Mouse (Mus musculus) MEL (cell line): ENCODE measurements around the gene Timeless. TPM values are rescaled to one million over a fixed set of nuclear protein-coding genes. Genes with fewer than 3 reads are reported as not detected.
"Not testable (repeated sequence)": the region's sequence is repeated elsewhere in the genome, so short reads cannot be mapped to it uniquely, and the experiment has no call there.

Experiments
- DNase-seq: peaks from one replicate; pipeline ENCODE4 v3.0.0; 2011; ENCODE audit warnings: low read depth, low spot score
- H3K27ac ChIP-seq: 2 replicates; pipeline ENCODE4 v1.5.1; 2012; ENCODE audit warnings: low read depth, mild to moderate bottlenecking, control low read depth, low read length, moderate library complexity; ENCODE audit not compliant: control insufficient read depth
- H3K27me3 ChIP-seq, 2 experiments: fragments of 150-350 bp in 1 of 2; sonication (generic) in 1 of 2; 2 replicates each; pipeline ENCODE4 v1.6.1; 2012; ENCODE audit warnings: low read length in 2 of 2, mild to moderate bottlenecking in 2 of 2, improper control_type of control experiment in 1 of 2, moderate library complexity in 1 of 2; ENCODE audit not compliant: insufficient read depth in 2 of 2, control insufficient read depth in 1 of 2
- H3K36me3 ChIP-seq, 2 experiments: 2 replicates each; pipeline ENCODE4 v1.6.1; 2012 to 2014; ENCODE audit warnings: low read length in 2 of 2, improper control_type of control experiment in 1 of 2, inconsistent platforms in 1 of 2, mild to moderate bottlenecking in 1 of 2; ENCODE audit not compliant: insufficient read depth in 2 of 2, control insufficient read depth in 1 of 2
- H3K4me1 ChIP-seq, 2 experiments: fragments of 150-350 bp in 1 of 2; sonication (generic) in 1 of 2; 2 replicates each; pipeline ENCODE4 v1.6.1; 2012; ENCODE audit warnings: low read length in 2 of 2, improper control_type of control experiment in 1 of 2, mild to moderate bottlenecking in 1 of 2; ENCODE audit not compliant: insufficient read depth in 2 of 2, control insufficient read depth in 1 of 2
- H3K4me3 ChIP-seq, 2 experiments: fragments of 150-350 bp in 1 of 2; sonication (generic) in 1 of 2; 2 replicates each; pipeline ENCODE4 v1.5.1; 2012; ENCODE audit warnings: low read depth in 2 of 2, low read length in 2 of 2, mild to moderate bottlenecking in 2 of 2, moderate library complexity in 2 of 2, control low read depth in 1 of 2, improper control_type of control experiment in 1 of 2; ENCODE audit not compliant: control insufficient read depth in 1 of 2, insufficient read depth in 1 of 2
- H3K79me2 ChIP-seq: 2 replicates; pipeline ENCODE4 v1.6.1; 2012; ENCODE audit warnings: mild to moderate bottlenecking, low read length, moderate library complexity; ENCODE audit not compliant: control insufficient read depth, poor library complexity, insufficient read depth
- H3K9ac ChIP-seq: 2 replicates; pipeline ENCODE4 v1.6.1; 2012; ENCODE audit warnings: low read depth, mild to moderate bottlenecking, control low read depth, low read length, moderate library complexity; ENCODE audit not compliant: control insufficient read depth, poor library complexity, severe bottlenecking
- H3K9me3 ChIP-seq: fragments of 150-350 bp; sonication (generic); replicated peaks from 2 replicates; pipeline ENCODE4 v1.6.1; 2012; ENCODE audit warnings: mild to moderate bottlenecking, low read length, improper control_type of control experiment, moderate library complexity; ENCODE audit not compliant: insufficient read depth
- CTCF ChIP-seq, 3 experiments: IDR thresholded peaks in 2 of 3; conservative IDR thresholded peaks in 1 of 3; 2 replicates each; pipeline ENCODE4 v1.5.1; 2011 to 2012; ENCODE audit warnings: low read length in 3 of 3, low read depth in 2 of 3, mild to moderate bottlenecking in 2 of 3, improper control_type of control experiment in 1 of 3, inconsistent platforms in 1 of 3, mixed read lengths in 1 of 3, moderate library complexity in 1 of 3; ENCODE audit not compliant: control insufficient read depth in 1 of 3, insufficient read depth in 1 of 3, poor library complexity in 1 of 3, severe bottlenecking in 1 of 3
- EP300 ChIP-seq, 2 experiments: IDR thresholded peaks; 2 replicates each; pipeline ENCODE4 v1.6.1; 2011; ENCODE audit warnings: improper control_type of control experiment in 2 of 2, low read length in 2 of 2, low read depth in 1 of 2, mild to moderate bottlenecking in 1 of 2
- ETS1 ChIP-seq: IDR thresholded peaks from 2 replicates; pipeline ENCODE4 v1.6.1; 2012; ENCODE audit warnings: low read depth, mild to moderate bottlenecking, inconsistent platforms, low read length, improper control_type of control experiment, moderate library complexity
- GABPA ChIP-seq: IDR thresholded peaks from 2 replicates; pipeline ENCODE4 v1.6.1; 2012; ENCODE audit warnings: low read depth, mild to moderate bottlenecking, inconsistent platforms, low read length, improper control_type of control experiment, moderate library complexity
- HCFC1 ChIP-seq: IDR thresholded peaks from 2 replicates; pipeline ENCODE4 v1.6.1; 2012; ENCODE audit warnings: low read depth, mild to moderate bottlenecking, inconsistent platforms, low read length, improper control_type of control experiment, moderate library complexity
- JUND ChIP-seq: IDR thresholded peaks from 2 replicates; pipeline ENCODE4 v1.6.1; 2011; ENCODE audit warnings: low read depth, mild to moderate bottlenecking, improper control_type of control experiment, low read length
- MAFK ChIP-seq: IDR thresholded peaks from 2 replicates; pipeline ENCODE4 v1.6.1; 2011; ENCODE audit warnings: low read depth, mild to moderate bottlenecking, low read length, improper control_type of control experiment, borderline replicate concordance
- MAZ ChIP-seq: IDR thresholded peaks from 2 replicates; pipeline ENCODE4 v1.6.1; 2012; ENCODE audit warnings: low read depth, mild to moderate bottlenecking, inconsistent platforms, low read length, improper control_type of control experiment
- NRF1 ChIP-seq: IDR thresholded peaks from 2 replicates; pipeline ENCODE4 v1.6.1; 2014; ENCODE audit warnings: low read depth, mild to moderate bottlenecking, inconsistent platforms, low read length, improper control_type of control experiment, moderate library complexity; ENCODE audit not compliant: poor library complexity, insufficient read depth, severe bottlenecking
- POLR2A ChIP-seq, 2 experiments: IDR thresholded peaks; 2 replicates each; pipeline ENCODE4 v1.6.1; 2011 to 2012; ENCODE audit warnings: low read length in 2 of 2, mild to moderate bottlenecking in 2 of 2, control low read depth in 1 of 2, improper control_type of control experiment in 1 of 2, low read depth in 1 of 2, moderate library complexity in 1 of 2; ENCODE audit not compliant: control insufficient read depth in 1 of 2, insufficient read depth in 1 of 2, poor library complexity in 1 of 2
- POLR2AphosphoS2 ChIP-seq: IDR thresholded peaks from 2 replicates; pipeline ENCODE4 v1.6.1; 2011; ENCODE audit warnings: low read length, improper control_type of control experiment
- RCOR1 ChIP-seq: IDR thresholded peaks from 2 replicates; pipeline ENCODE4 v1.6.1; 2012; ENCODE audit warnings: low read depth, mild to moderate bottlenecking, inconsistent platforms, low read length, improper control_type of control experiment
- SMC3 ChIP-seq: IDR thresholded peaks from 2 replicates; pipeline ENCODE4 v1.6.1; 2011; ENCODE audit warnings: low read depth, low read length, improper control_type of control experiment
- TAL1 ChIP-seq: IDR thresholded peaks from 2 replicates; pipeline ENCODE4 v1.6.1; 2012; ENCODE audit warnings: mild to moderate bottlenecking, inconsistent platforms, low read length, moderate library complexity, mixed read lengths
- TBP ChIP-seq: IDR thresholded peaks from 2 replicates; pipeline ENCODE4 v1.8.0; 2011; ENCODE audit warnings: low read depth, low read length, improper control_type of control experiment
- USF1 ChIP-seq: IDR thresholded peaks from 2 replicates; pipeline ENCODE4 v1.6.1; 2014; ENCODE audit warnings: low read depth, mild to moderate bottlenecking, inconsistent platforms, low read length, improper control_type of control experiment, moderate library complexity
- USF2 ChIP-seq, 2 experiments: IDR thresholded peaks; 2 replicates each; pipeline ENCODE4 v1.6.1; 2011 to 2012; ENCODE audit warnings: improper control_type of control experiment in 2 of 2, low read length in 2 of 2, borderline replicate concordance in 1 of 2, inconsistent platforms in 1 of 2, low read depth in 1 of 2, mild to moderate bottlenecking in 1 of 2; ENCODE audit not compliant: insufficient read depth in 1 of 2
- ZKSCAN1 ChIP-seq: IDR thresholded peaks from 2 replicates; pipeline ENCODE4 v1.6.1; 2012; ENCODE audit warnings: low read depth, mild to moderate bottlenecking, inconsistent platforms, low read length, improper control_type of control experiment, moderate library complexity
- ZNF384 ChIP-seq: IDR thresholded peaks from 2 replicates; pipeline ENCODE4 v1.6.1; 2012; ENCODE audit warnings: low read depth, mild to moderate bottlenecking, inconsistent platforms, low read length, improper control_type of control experiment
- polyA plus RNA-seq, 2 experiments: library from polyadenylated mRNA; stranded (reverse) in 1 of 2; unstranded in 1 of 2; fragments of >175 nt in 1 of 2; fragments of >200 nt in 1 of 2; gene quantifications; 2 replicates each; pipeline versions ENCODE4 v1.2.1 to v1.2.4; 2012; ENCODE audit warnings: low replicate concordance in 2 of 2, low read depth in 1 of 2; ENCODE audit not compliant: insufficient read length in 2 of 2, insufficient read depth in 1 of 2, missing spikeins in 1 of 2
- total RNA-seq: library from RNA; depleted of rRNA; stranded (reverse); fragments of 300-350 nt; gene quantifications from 2 replicates; pipeline ENCODE4 v1.2.3, GENCODE M21; 2012

Gene Timeless
- total and polyA plus RNA-seq, 3 experiments, result 49.3 to 627 (median 89.8) TPM

- H3K27me3 ChIP-seq, H3K9me3 ChIP-seq, H3K27ac ChIP-seq, H3K79me2 ChIP-seq, H3K4me1 ChIP-seq, H3K36me3 ChIP-seq, H3K9ac ChIP-seq, H3K4me3 ChIP-seq: not testable (repeated sequence)
- TF ChIP-seq ZNF384 (peak; percentile 81), TBP (peak; percentile 89), CTCF (IDR thresholded peaks at IDR 0.05 in 2 of 3, conservative IDR thresholded peaks at IDR 0.05 in 1 of 3; ENCODE audit: control insufficient read depth in 1 of 3, insufficient read depth in 1 of 3, low read depth in 2 of 3, low read length in 3 of 3, poor library complexity in 1 of 3, severe bottlenecking in 1 of 3) (peak in 1 of 3 experiments; percentile 0; a peak in 1 of 6 replicates)
- peak; percentile 39 for DNase-seq
These were observed 41.1 kb downstream of the Timeless start for GRCm38 (mm10) chr10:128272819-128273439.

GRCm38 (mm10) chr10:128275374-128275773, 43.5 kb downstream of the Timeless start:
- not testable (repeated sequence) for DNase-seq, H3K27me3 ChIP-seq, H3K27ac ChIP-seq, H3K9me3 ChIP-seq, H3K4me1 ChIP-seq, H3K79me2 ChIP-seq, H3K36me3 ChIP-seq, H3K9ac ChIP-seq, H3K4me3 ChIP-seq

GRCm38 (mm10) chr10:128278158-128278557, 46.3 kb downstream of the Timeless start:
- no peak for DNase-seq
- H3K4me1 ChIP-seq, result no peaks in the 10 kb centered on the region
- H3K9me3 ChIP-seq, result no peaks in the 10 kb centered on the region
- TF ChIP-seq ETS1 (no peak), POLR2A (IDR thresholded peaks at IDR 0.05; ENCODE audit: control insufficient read depth in 1 of 2, insufficient read depth in 1 of 2, low read depth in 1 of 2, low read length in 2 of 2, poor library complexity in 1 of 2) (no peak), TAL1 (no peak), GABPA (no peak), RCOR1 (no peak), TBP (no peak), POLR2AphosphoS2 (no peak), NRF1 (no peak), MAZ (no peak), ZKSCAN1 (no peak), SMC3 (no peak), EP300 (IDR thresholded peaks at IDR 0.05; ENCODE audit: low read depth in 1 of 2, low read length in 2 of 2) (no peak), ZNF384 (no peak), HCFC1 (no peak), USF2 (IDR thresholded peaks at IDR 0.05; ENCODE audit: borderline replicate concordance in 1 of 2, insufficient read depth in 1 of 2, low read depth in 1 of 2, low read length in 2 of 2) (no peak), JUND (no peak), USF1 (no peak), MAFK (no peak)
- H3K27ac ChIP-seq, result no peak overlapping the region
- no peaks in the 10 kb centered on the region for H3K79me2 ChIP-seq
- H3K4me3 ChIP-seq, result no peak overlapping the region
- no peaks in the 10 kb centered on the region for H3K36me3 ChIP-seq
- no peak overlapping the region for H3K9ac ChIP-seq
- H3K27me3 ChIP-seq, result no peaks in the 10 kb centered on the region
